Mouse (Mus musculus) heart, adult 2 months (tissue): ENCODE measurements around the gene Mef2d. TPM values are rescaled to one million over a fixed set of nuclear protein-coding genes. Genes with fewer than 3 reads are reported as not detected.

ENCODE experiments used
- DNase-seq, 2 experiments: peaks; one replicate each; pipeline ENCODE4 v3.0.0; 2021
- H3K27ac ChIP-seq: fragments of 200-600 bp; 2 replicates; pipeline ENCODE4 v1.8.1; 2022
- H3K27me3 ChIP-seq: fragments of 200-500 bp; 2 replicates; pipeline ENCODE4 v1.6.1; 2012; ENCODE audit warnings: mild to moderate bottlenecking, low read length, inconsistent platforms, mixed read lengths; ENCODE audit not compliant: control insufficient read depth, insufficient read depth
- H3K36me3 ChIP-seq: fragments of 200-500 bp; 2 replicates; pipeline ENCODE4 v1.6.1; 2012; ENCODE audit warnings: low read length, inconsistent platforms; ENCODE audit not compliant: control insufficient read depth, insufficient read depth
- H3K4me1 ChIP-seq: fragments of 200-500 bp; 2 replicates; pipeline ENCODE4 v1.6.1; 2011; ENCODE audit warnings: low read length; ENCODE audit not compliant: control insufficient read depth, insufficient read depth
- H3K4me3 ChIP-seq: fragments of 200-600 bp; 2 replicates; pipeline ENCODE4 v1.8.1; 2022
- H3K79me2 ChIP-seq: fragments of 200-500 bp; replicated peaks from 2 replicates; pipeline ENCODE4 v1.6.1; 2012; ENCODE audit warnings: mild to moderate bottlenecking, inconsistent platforms, low read length, moderate library complexity, mixed read lengths; ENCODE audit not compliant: control insufficient read depth, insufficient read depth
- H3K9ac ChIP-seq: fragments of 200-500 bp; 2 replicates; pipeline ENCODE4 v1.6.1; 2012; ENCODE audit warnings: low read depth, mild to moderate bottlenecking, control low read depth, inconsistent platforms, low read length, mixed read lengths
- CTCF ChIP-seq: fragments of 200-600 bp; IDR thresholded peaks from 2 replicates; pipeline ENCODE4 v1.8.1; 2022; ENCODE audit warnings: antibody characterized with exemption, mild to moderate bottlenecking, moderate library complexity
- EP300 ChIP-seq: fragments of 200-500 bp; IDR thresholded peaks from 2 replicates; pipeline ENCODE4 v1.6.1; 2011; ENCODE audit warnings: low read depth, low read length, control low read depth; ENCODE audit not compliant: insufficient read depth
- POLR2A ChIP-seq: fragments of 200-500 bp; IDR thresholded peaks from 2 replicates; pipeline ENCODE4 v1.6.1; 2011; ENCODE audit warnings: mild to moderate bottlenecking, low read depth, low read length, control low read depth; ENCODE audit not compliant: insufficient read depth
- WGBS: fragments of 180-500 bp; shearing (Covaris S2); methylation state at CpG from one replicate; pipeline ENCODE4 v1.1.7; 2018; 5-methylcytosine and 5-hydroxymethylcytosine counted together
- intact Hi-C: fragments of 180-260 bp; cut with DNase I; formaldehyde crosslinking; loops from one replicate; pipeline ENCODE4 v1.15.1; 2025
- polyA plus RNA-seq: library from polyadenylated mRNA; depleted of rRNA; stranded (reverse); fragments of >200 nt; gene quantifications from 2 replicates; pipeline ENCODE4 v1.2.3, GENCODE M21; 2012
- total RNA-seq, 2 experiments: library from RNA; stranded (reverse); gene quantifications; 2 replicates each; pipeline ENCODE4 v1.2.3; 2021

Mef2d gene
- total and polyA plus RNA-seq, 3 experiments: 118 to 129 (median 119) TPM

GRCm38 (mm10) chr3:88125195-88125594 is 17.0 kb upstream of the Mef2d start:
- intact Hi-C loops: loop anchor here (10.0 kb wide), 1 partner anchor 50 kb away; no protein-coding TSS in a partner anchor
- Histone ChIP-seq H3K27ac (no peak overlapping the region; the same call in 1 of the 2 replicates), H3K9ac (no peak overlapping the region), H3K36me3 (no peaks in the 10 kb centered on the region), H3K27me3 (no peaks in the 10 kb centered on the region), H3K4me1 (peaks cover 2% of the 10 kb centered on the region), H3K4me3 (no peak overlapping the region), H3K79me2 (no peaks in the 10 kb centered on the region)
- DNase-seq: no peak
- 33% methylated on average over 4 of the region's 4 CpGs for WGBS
- no peak for TF ChIP-seq CTCF
- 0 out of 2 replicates have a peak, but pooled peaks have one; percentile 20 for TF ChIP-seq EP300

GRCm38 (mm10) chr3:88126181-88126580 is 16.0 kb upstream of the Mef2d start:
- Histone ChIP-seq H3K4me3 (no peak overlapping the region), H3K27me3 (no peaks in the 10 kb centered on the region), H3K4me1 (no peaks in the 10 kb centered on the region), H3K9ac (no peak overlapping the region), H3K36me3 (no peaks in the 10 kb centered on the region), H3K79me2 (no peaks in the 10 kb centered on the region), H3K27ac (no peak overlapping the region)
- 82% methylated on average over 7 of the region's 7 CpGs for WGBS
- DNase-seq: no peak
- TF ChIP-seq CTCF: no peak
- no peak for TF ChIP-seq EP300
- TF ChIP-seq POLR2A: no peak
- intact Hi-C loops: loop anchor here (10.0 kb wide), 1 partner anchor 49 kb away; no protein-coding TSS in a partner anchor

- Histone ChIP-seq H3K27ac (no peak overlapping the region), H3K36me3 (no peaks in the 10 kb centered on the region), H3K4me1 (peaks cover 2% of the 10 kb centered on the region; the same call in 1 of the 2 replicates), H3K9ac (no peak overlapping the region), H3K4me3 (no peak overlapping the region), H3K27me3 (no peaks in the 10 kb centered on the region), H3K79me2 (no peaks in the 10 kb centered on the region)
- 52% methylated on average over 3 of the region's 3 CpGs for WGBS
- no peak for TF ChIP-seq EP300
- no peak for TF ChIP-seq CTCF
- no peak for TF ChIP-seq POLR2A
- no peak for DNase-seq
- intact Hi-C loops: loop anchor here (10.0 kb wide), 1 partner anchor 47 kb away; no protein-coding TSS in a partner anchor
Observed at GRCm38 (mm10) chr3:88127636-88128035, 14.5 kb upstream of the Mef2d start.

DNA sequence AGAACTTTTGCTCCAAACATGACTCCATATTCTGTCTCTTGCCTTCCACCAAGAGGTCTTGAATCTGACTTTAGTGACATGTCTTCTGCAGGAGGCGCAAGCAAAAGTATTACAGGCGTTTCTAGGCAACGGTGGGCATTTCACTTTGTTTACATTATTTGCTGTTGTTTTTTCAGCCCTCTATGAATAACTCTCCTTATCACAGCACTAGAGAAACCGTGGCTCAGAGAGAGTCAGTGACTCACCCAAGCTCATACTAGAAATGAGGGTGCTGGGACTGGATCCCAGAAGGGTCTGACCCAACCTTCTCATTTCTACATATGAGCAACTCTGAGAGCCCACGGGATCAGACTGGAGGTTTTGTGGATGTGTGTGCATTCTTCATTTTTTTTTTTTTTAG is 14.1 kb upstream of the Mef2d start:
- 41% methylated on average over 5 of the region's 5 CpGs for WGBS
- intact Hi-C loops: loop anchor here (10.0 kb wide), 1 partner anchor 47 kb away; no protein-coding TSS in a partner anchor

DNA sequence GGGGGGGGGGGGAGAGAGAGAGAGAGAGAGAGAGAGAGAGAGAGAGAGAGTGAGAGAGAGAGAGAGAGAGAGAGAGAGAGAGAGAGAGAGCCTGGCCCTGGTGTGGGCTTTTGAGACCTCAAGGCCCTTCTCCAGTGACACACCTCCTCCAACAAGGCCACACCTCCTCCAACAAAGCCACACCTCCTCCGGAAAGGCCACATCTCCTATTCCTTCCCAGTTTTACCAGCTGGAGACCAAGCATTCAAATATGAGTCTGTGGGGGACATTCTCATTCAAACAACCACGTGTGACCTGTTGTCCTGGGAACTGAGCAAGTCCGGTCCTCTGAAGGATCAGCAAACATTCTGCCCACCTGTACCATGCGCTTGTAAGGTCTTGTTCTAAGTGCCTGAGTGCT is 13.2 kb upstream of the Mef2d start:
- TF ChIP-seq POLR2A (no peak), CTCF (no peak), EP300 (no peak)
- intact Hi-C loops: loop anchor here (10.0 kb wide), 1 partner anchor 46 kb away; no protein-coding TSS in a partner anchor
- no peak for DNase-seq
- no peak overlapping the region for H3K4me3 ChIP-seq
- 69% methylated on average over 4 of the region's 4 CpGs for WGBS
- H3K9ac ChIP-seq: no peak overlapping the region
- no peaks in the 10 kb centered on the region for H3K79me2 ChIP-seq
- no peaks in the 10 kb centered on the region for H3K36me3 ChIP-seq
- H3K27ac ChIP-seq: no peak overlapping the region
- no peaks in the 10 kb centered on the region for H3K27me3 ChIP-seq
- peaks cover 5% of the 10 kb centered on the region for H3K4me1 ChIP-seq

More for the DNA sequence above, 14.1 kb upstream of the Mef2d start:
- TF ChIP-seq CTCF (no peak), POLR2A (no peak), EP300 (no peak)
- Histone ChIP-seq H3K4me1 (peaks cover 3% of the 10 kb centered on the region), H3K27ac (no peak overlapping the region), H3K27me3 (no peaks in the 10 kb centered on the region), H3K9ac (no peak overlapping the region), H3K36me3 (no peaks in the 10 kb centered on the region), H3K4me3 (no peak overlapping the region), H3K79me2 (no peaks in the 10 kb centered on the region)
- no peak for DNase-seq

GRCm38 (mm10) chr3:88131071-88131470 is 11.1 kb upstream of the Mef2d start:
- Histone ChIP-seq H3K9ac (no peak overlapping the region), H3K27ac (no peak overlapping the region), H3K4me1 (peaks cover 5% of the 10 kb centered on the region), H3K79me2 (no peaks in the 10 kb centered on the region), H3K4me3 (no peak overlapping the region), H3K27me3 (no peaks in the 10 kb centered on the region), H3K36me3 (no peaks in the 10 kb centered on the region)
- TF ChIP-seq POLR2A: no peak
- no peak for TF ChIP-seq CTCF
- no peak for TF ChIP-seq EP300
- intact Hi-C loops: loop anchor here (1.0 kb wide), 1 partner anchor 27 kb away; no protein-coding TSS in a partner anchor
- WGBS: 70% methylated on average over 3 of the region's 3 CpGs
- DNase-seq: no peak
